Mouse (Mus musculus) 416B (cell line): ENCODE data around the gene Btbd9.

ENCODE experiments used
- DNase-seq: peaks from one replicate; pipeline ENCODE4 v3.0.0; 2011; ENCODE audit warnings: low read depth

Gene Btbd9

DNA sequence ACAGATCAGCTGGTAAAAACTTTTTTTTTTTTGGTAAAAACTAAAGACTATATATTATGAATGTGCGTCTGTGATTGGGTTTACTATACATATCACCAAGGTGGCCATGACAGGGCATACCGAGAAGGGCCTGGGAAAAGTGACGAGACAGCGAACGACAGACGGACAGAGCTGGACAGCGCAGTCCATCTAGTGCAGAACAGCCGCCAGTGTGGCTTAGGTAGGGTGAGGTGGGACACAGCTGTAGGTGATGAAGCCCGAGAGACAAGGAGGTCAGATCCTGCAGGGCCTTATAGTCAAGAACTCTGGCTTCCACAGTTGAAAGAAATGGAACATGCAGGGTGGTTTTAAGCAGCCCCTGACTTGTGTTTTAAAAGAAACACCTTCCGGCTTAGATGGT lies 94.9 kb downstream of the Btbd9 start:
- DNase-seq, result no peak

DNA sequence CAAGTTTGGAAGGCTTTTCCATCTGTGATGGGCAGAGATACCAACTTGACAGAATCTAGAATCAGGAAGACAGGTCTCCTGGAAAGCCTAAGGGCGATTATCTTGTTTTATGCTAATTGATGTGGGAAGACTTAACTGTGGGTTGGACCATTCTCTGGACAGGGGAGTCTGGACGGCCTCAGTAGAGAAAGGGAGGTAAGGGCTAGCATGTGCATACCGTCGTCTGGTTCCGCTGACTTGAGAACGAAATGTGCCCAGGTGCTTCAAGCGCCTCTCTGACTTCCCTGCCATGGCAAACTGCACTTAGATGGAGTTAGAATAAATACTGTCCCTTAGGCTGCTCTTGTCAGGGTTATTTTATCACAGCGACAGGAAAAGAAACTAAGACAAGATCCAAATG lies 95.9 kb downstream of the Btbd9 start:
- DNase-seq, result no peak

DNA sequence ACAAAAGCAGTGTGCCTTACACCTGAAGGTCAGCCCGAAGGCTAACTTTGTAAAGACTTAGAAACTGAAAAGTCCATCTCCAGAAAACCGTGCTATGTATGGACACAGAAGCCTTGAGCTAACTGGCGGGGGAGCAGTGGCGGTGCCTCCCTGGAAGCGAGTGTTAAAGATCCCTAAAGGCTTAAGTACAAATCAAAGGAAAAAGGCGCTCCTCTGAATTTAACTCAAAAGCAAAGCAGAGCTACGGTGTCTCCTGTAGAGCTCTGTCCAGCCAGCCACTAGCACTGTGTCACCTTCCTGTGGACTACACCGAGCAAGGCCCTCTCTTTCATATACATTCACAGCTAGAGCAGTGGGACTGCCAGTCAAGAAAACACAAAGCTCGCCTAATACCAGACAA lies 98.1 kb downstream of the Btbd9 start:
- DNase-seq, result no peak

GRCm38 (mm10) chr17:30474561-30474960 lies 101.7 kb downstream of the Btbd9 start:
- DNase-seq, result no peak

- no peak for DNase-seq
These were observed 103.5 kb downstream of the Btbd9 start for GRCm38 (mm10) chr17:30472776-30473175.

DNA sequence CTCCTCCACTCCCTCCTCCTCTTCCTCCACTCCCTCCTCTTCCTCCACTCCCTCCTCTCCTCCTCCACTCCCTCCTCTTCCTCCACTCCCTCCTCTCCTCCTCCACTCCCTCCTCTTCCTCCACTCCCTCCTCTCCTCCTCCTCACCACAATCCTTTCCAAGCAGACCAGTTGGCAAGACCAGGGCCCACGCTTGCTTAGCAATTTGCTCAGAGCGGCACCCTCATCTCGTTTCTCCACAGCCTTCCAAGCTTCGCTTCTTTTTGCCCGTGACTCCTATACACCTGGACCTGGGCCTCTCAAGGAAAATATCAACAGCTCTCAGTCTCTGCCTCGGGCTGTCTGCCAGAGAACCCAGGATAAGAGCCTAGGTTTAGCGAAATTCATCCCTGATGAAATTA lies 104.8 kb downstream of the Btbd9 start:
- DNase-seq, result no peak

DNA sequence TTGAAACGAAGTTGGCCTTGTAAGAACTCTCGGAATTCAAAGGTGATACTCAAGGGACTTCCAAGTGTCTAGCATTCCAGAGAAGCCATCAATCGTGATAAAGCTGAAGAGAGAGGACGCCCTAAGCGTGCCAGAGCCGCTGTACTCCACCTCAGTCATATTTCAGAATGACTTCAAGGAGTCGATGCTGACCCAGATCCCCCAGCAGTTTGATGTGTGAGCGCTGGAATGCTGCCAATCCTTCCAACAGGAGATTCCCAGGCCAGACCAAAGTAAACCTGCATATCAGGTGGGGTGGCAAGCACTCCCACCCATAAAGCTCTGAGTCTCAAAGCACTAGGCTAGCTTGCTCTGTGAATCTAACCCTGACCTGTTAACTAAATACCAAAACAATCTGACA lies 105.5 kb downstream of the Btbd9 start:
- no peak for DNase-seq

- DNase-seq, result no peak
These were observed 106.0 kb downstream of the Btbd9 start for GRCm38 (mm10) chr17:30470286-30470685.

DNA sequence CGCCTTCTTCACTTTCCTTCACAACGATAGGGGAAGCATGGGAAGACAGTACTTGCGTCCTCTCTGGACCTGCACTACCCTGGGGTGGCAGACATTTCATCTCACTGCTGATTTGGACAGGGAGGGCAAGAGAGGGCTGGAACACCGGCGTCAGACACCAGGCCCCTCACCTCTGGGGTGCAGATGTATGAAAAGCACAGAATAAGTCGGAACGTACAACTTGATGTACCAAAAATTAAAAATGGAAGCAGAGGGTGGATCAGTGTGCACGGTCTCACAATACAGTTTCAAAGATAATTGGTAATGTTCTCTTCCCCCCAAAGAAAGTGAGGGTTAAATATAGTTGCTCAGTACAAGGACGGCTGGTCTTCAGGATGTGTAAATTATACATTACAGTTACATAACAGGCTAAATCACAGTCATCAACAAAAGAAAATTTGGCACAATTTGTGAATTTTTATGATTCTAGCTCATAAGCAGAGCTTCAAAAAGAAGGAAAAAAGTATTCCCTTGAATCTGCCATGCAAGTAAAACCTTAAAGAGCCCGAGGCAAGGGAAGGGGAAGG lies 106.7 kb downstream of the Btbd9 start:
- no peak for DNase-seq

GRCm38 (mm10) chr17:30468368-30468767 lies 107.9 kb downstream of the Btbd9 start:
- DNase-seq, result no peak

- no peak for DNase-seq
These were observed 108.6 kb downstream of the Btbd9 start for GRCm38 (mm10) chr17:30467566-30468213.

DNA sequence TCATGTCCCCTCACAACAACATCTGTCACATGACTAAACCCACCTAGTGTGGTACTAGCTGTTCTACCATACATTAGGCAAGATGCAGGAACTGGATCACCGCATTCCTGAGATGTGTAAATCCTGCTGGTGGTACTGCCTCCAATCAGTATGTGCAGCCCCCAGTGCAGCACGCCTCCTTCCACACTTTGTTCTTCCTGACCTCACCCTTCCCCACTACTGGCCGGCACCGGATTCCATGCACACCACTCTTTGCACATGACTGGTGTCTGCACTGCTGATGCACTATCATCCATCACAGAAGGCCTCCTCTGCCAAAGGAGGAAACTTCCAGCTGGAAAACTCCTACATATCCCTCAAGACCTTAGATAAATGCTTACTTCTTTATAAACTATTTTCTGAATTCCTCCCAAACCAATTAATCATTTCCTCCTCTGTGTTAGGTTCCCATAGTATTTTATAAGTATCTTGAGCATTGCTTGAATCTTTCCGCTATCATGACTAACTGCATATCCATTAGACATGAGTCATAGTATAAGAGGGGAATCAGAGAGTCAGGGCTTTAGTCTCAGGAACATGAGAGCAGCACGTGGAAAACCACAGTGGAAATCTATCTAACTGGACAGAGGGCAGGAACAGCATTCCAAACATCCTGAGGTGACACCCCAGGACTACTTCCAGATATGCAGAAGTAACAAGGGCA lies 111.1 kb downstream of the Btbd9 start:
- peak; percentile 26 for DNase-seq

- DNase-seq, result no peak
These were observed 112.0 kb downstream of the Btbd9 start for GRCm38 (mm10) chr17:30464240-30464745.

- no peak for DNase-seq
These were observed 115.5 kb downstream of the Btbd9 start for GRCm38 (mm10) chr17:30460727-30461349.

- DNase-seq, result no peak
These were observed 116.6 kb downstream of the Btbd9 start for GRCm38 (mm10) chr17:30459706-30460105.

DNA sequence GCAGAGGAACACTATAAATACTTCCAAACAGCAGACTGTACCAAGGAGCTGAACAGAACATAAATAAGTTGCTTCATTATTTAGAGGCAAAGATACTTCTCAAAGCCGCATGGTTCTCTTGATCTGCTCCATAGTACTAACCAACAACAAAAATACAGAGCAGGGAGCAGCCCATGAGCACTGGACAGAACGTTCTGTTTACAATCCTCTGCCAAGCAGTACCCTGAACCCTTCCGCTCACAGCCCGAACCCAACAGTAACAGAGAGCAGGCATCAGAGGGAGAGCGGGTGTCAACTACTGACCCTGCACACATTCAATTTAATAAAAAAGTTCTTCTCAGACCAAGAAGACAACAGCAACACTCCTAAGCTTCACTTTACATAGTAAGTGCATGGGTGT lies 117.4 kb downstream of the Btbd9 start:
- no peak for DNase-seq

DNA sequence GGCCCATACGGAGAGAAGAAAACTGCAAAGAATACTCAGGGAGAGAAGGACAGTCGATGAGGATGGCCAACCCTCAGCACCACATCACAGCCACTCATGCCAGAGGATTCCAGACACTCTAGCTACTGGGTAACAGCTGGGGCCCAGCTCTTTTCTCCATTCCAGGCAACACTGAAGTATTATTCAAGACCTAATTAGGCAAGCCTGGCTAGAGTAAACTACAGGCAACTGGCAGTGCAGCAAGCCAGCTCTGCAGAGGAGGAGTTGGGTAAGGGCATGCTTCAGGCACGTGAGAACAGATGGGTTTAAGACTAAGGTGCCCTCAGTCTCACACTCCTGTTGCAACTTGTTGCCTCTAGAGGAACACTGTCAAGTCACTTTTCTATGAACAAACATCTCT lies 118.0 kb downstream of the Btbd9 start:
- DNase-seq, result no peak

DNA sequence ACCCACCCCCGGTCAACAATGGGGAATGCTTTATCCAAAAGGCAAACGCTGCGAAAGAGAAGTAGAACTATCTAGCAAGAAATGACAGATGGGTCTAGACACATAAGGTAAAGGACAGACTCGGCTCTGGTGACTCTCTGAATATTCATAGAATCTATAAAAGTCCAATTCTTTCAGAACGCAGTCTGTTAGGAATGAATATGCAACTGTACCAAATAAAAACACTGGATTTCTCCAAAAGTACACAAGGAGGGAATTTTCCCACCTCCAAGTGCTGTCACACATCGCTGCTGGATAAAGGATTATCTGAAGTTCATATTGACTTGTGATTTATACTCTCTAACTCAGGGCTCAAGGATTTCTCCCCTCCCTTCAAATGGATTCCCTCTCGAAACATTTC lies 118.8 kb downstream of the Btbd9 start:
- no peak for DNase-seq

DNA sequence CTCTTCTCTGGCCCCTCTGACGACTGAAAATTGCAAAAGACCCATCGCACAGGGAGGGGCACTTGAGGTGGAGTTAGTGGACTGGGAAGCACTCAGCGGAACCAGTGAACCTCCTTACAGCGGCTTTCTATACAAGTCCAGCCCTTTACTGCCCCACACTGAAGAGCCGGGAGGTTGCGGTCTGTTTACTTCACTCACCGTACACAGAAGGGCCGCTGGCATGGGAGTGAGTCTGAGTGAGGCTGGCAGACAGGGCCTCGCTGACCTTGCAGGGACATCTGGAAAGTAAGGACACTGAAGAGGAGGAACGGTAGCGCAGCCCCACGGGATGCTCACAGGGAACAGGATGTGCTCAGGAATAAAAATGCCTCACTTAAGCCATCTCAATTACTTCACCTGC lies 120.0 kb downstream of the Btbd9 start:
- no peak for DNase-seq

- DNase-seq, result peak; percentile 85
These were observed 121.4 kb downstream of the Btbd9 start for GRCm38 (mm10) chr17:30454862-30455243.

DNA sequence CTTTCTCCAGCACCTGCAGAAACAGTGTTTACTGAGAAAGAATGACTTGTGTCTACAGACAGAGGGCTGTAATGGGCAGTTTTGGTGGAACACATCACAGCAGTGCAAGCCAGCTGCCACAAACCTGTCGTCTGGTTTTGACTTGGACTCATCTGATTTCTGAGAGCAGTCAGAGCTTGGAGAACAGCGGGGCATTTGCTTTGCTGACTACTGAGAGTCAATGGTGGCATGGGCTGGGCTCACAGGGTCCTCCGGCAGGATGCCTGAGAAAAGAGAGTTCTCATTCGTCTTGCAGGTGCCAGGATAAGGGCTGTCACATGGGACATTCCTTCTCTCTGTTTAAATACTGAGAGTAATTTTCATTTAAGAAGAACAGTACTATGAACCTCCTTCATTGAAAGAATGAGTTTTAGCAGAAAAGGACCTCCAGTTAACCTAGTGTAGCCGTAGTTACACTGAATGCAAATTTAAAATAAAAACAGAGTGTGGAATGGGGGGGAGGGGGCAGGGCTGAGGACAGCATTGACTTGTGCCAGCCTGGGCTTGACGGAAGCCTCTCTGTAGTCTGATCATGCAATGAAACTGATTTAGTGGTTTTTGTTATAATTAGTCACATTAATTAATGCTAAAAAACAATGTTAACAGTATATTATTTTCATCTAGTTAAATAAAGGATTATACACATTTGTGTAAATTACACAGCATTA lies 122.0 kb downstream of the Btbd9 start:
- no peak for DNase-seq

DNA sequence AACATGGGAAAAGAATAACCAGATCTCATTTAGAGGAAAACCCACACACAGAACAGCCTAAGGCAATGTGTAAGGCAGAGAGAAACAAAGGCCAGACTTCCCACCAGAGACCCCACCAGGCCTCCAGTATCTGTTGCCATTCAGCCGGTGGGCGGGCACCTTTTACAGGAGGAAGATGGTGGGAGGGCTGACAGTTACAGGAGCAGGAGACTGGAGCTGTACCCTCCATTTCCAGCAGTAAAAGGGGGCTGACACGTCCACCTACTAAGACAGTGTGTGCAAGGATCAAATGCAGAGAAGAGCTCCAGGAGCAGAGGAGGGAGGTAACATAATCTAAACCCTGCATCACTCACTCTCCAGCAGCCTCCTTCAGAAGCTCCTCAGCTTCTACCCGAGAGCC lies 123.0 kb downstream of the Btbd9 start:
- DNase-seq, result no peak
